Mouse (Mus musculus) embryo, embryonic 11.5 days (tissue): Measurements from ENCODE around the gene Rprd1b.

ENCODE experiments used
- DNase-seq: peaks from one replicate; pipeline ENCODE4 v3.0.0-alpha.2; 2012; ENCODE audit warnings: low read depth, low spot score

The Rprd1b gene

GRCm38 (mm10) chr2:158174438-158174837, 146.1 kb downstream of the Rprd1b start:
- no peak for DNase-seq

GRCm38 (mm10) chr2:158174958-158175357, 146.7 kb downstream of the Rprd1b start:
- DNase-seq: no peak

- DNase-seq: no peak
These were observed 147.1 kb downstream of the Rprd1b start for GRCm38 (mm10) chr2:158175433-158175832.

DNA sequence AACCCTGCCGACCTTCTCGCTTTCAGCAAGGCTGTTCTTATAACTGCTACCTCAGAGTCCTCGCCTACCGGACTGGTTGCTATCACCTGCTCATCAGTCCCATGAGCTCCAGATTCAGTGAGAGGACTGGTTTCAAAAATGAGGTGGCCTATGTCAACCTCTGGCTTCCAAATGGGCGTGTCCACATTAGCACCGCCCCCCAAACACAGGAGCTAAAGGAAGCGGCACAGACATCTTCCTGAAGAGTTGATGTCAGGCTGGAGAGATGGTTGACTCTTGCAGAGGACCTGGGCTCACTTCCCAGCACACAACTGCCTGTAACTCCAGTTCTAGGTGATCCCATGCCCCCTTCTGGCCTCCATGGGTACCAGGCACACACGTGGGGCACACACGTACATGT, 148.5 kb downstream of the Rprd1b start:
- no peak for DNase-seq

DNA sequence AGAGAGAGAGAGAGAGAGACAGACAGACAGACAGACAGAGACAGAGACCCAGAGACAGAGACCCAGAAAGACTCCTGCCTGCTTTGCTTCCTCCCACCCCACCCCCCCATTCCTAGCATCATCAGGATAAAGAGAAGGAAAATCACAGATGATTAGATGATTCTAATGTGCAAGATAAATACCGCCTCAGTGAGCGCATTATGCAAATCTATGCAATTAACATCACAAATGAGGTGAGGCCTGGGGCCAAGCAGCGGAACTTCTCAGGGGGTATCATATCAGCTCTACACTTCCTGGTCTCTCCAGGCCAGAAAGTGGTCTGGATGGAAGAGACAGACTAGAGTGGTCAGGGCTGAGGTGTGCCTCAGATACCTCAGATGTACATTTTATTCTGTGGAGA, 149.3 kb downstream of the Rprd1b start:
- DNase-seq: no peak

GRCm38 (mm10) chr2:158178139-158178538, 149.8 kb downstream of the Rprd1b start:
- DNase-seq: no peak

- peak; percentile 46 for DNase-seq
These were observed 150.5 kb downstream of the Rprd1b start for GRCm38 (mm10) chr2:158178696-158179369.

GRCm38 (mm10) chr2:158179370-158180111, 151.2 kb downstream of the Rprd1b start:
- DNase-seq: no peak

DNA sequence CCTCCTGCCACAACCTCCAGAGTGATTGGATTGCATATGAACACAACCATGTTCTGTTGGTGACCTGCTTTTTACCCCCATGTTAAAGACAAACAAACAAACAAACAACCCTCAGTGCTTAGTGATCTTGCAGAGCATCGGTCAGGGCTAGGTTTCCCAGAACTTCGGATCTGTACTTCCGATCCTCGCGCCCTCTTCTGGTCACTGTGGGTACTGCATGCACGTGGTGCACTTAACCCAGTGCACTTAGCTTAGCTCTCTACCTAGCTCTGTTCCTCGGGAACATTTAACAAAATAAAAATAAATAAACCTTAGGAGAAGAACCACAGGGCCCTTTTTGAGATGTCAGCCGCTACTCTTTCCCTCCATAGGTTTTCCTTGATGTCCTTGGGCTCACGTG, 152.5 kb downstream of the Rprd1b start:
- peak; percentile 31 for DNase-seq
